Mouse (Mus musculus) lung, postnatal 4 days (tissue): Measurements from ENCODE around the gene Gm49320.
A peak's percentile ranks its signal among the peaks of the same experiment; 100 is the strongest.

Experiments used
- DNase-seq, 2 experiments: peaks; one replicate each; pipeline ENCODE4 v3.0.0; 2021

The Gm49320 gene

GRCm38 (mm10) chr8:4259125-4259804, 20.6 kb downstream of the Gm49320 start, which contains the start of gene Ctxn1:
Gene Ctxn1 (minus strand): TSS chr8:4259274.
- DNase-seq = peak; percentile 96 to 97

DNA sequence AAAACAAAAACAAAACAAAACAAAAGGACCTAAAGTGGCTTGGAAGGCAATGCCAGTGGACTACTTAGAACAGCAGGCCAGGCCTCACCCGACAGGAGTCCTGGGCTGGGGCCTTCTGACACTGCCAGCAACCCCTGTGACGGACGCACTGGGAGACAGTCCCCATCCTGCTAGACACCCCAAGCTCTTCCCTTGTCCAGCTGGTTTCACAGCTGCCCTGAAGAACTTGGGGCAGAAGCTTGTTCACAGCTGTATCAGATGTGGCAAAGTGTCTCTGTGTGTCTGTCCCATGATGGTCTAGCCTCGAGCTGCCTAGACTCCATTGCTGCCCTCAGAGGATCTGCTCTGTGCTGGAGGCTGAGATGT, 21.1 kb downstream of the Gm49320 start:
- DNase-seq = no peak

DNA sequence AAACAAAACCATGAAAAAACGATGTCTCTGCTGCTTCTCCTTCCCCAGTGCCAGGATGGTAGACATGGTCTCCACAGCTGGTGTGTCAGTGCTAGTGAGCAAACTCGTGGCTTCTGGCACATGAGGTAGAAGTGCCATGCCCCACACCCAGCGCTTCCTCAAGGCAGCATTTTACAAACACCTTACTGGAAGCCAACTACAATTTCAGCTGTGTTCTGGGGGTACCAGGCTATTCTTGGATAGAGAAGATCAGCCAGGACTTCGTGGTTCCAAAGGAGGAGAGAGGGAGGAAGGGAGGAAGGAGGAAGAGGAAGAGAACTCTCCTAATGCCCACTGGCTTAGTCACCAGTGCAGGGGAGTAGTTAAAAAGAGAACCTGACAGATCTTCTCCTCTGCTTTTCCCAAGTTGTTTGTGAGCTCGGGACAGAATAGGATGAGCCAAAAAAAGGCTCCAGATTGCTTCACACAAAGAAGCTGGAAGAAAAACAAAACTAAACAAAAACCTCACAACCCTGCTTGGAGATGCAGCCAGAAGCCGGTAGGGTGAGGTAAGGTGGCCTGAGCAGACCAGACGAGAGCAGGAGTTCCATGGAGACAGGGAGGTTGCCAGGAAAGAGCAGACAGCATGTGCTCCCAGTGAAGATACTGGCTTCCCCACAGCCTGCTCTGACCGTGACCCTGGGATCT, 24.6 kb downstream of the Gm49320 start:
- DNase-seq = no peak

GRCm38 (mm10) chr8:4265160-4265914, 26.7 kb downstream of the Gm49320 start:
- peak in 1 of 2 experiments; percentile 34 for DNase-seq

DNA sequence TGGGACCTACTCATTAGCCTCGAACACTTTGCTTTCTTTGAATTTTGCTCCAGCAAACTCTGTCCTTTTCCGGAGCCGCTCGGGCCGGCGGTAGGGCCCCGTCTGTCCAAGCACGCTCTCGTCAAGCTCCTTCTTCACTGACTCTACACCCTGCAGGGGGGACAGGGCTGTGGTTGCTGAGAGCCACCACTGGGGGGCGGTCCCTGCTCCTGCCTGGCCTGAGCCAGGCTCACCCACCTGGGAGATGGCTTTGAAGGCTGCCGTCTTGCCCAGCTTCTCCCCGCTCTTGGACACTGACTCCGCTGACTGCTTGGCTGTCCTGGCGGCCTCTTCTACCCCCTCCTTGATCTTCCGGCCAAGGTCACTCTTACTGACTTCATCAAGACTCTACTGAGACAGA, 29.0 kb downstream of the Gm49320 start:
- DNase-seq = peak; percentile 27 to 34

GRCm38 (mm10) chr8:4269609-4270008, 30.9 kb downstream of the Gm49320 start:
- no peak for DNase-seq

GRCm38 (mm10) chr8:4275275-4276110, 36.8 kb downstream of the Gm49320 start, which contains the start of gene Timm44:
Gene Timm44 (minus strand): TSS chr8:4275913.
- DNase-seq = peak; percentile 95

GRCm38 (mm10) chr8:4276111-4276465, 37.4 kb downstream of the Gm49320 start:
- no peak for DNase-seq

- no peak for DNase-seq
Measured at GRCm38 (mm10) chr8:4292738-4293137, 54.1 kb downstream of the Gm49320 start.

DNA sequence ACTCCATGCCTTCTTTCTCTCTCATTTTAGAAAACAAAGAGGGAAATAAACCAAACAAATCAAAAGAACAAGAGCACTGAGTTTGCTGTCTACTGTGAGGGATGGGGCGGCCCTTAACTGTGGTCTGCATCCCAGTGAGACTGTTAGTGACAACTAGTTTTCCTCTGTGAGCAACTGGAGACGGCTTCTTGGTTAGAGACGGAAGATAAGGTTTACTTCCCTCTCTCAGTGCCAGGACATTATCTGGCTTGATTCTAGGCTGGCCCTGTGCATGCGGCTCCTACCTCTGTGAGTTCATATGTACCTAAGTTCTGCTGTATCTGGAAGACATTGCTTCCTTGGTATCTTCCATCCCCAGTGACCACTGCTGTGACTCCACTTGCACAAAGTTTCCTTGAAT, 59.2 kb downstream of the Gm49320 start:
- no peak for DNase-seq
